Mouse (Mus musculus) large intestine, adult 2 months (tissue): ENCODE measurements around the gene Haus6. TPM values are rescaled to one million over a fixed set of nuclear protein-coding genes. Genes with fewer than 3 reads are reported as not detected.

ENCODE experiments used
- polyA plus RNA-seq: library from polyadenylated mRNA; depleted of rRNA; stranded (reverse); fragments of >200 nt; gene quantifications from 2 replicates; pipeline ENCODE4 v1.2.3, GENCODE M21; 2012; rRNA removed

Haus6 gene
- polyA plus RNA-seq, 1 experiment = 2.6 TPM

Other genes starting within 250 kb of the Haus6 start
- gene Saxo1, start 53.7 kb downstream of the Haus6 start, polyA plus RNA-seq = not detected in 2 replicates
- gene Rraga, start 36.4 kb downstream of the Haus6 start, polyA plus RNA-seq = 34.8 and 35.0 TPM in 2 replicates
- 74.8 and 99.5 TPM in 2 replicates for gene Plin2, start 58.0 kb upstream of the Haus6 start, polyA plus RNA-seq
- gene Dennd4c, start 136.5 kb upstream of the Haus6 start, polyA plus RNA-seq = 3.4 and 8.1 TPM in 2 replicates
- gene Rps6, start 245.4 kb upstream of the Haus6 start, polyA plus RNA-seq = 481 and 590 TPM in 2 replicates